ENCODE assay signal across 8 mouse cellular contexts in genomic region chr16:97610246-97610645, GRCm38 (mm10). TPM values are rescaled to one million over a fixed set of nuclear protein-coding genes. Genes with fewer than 3 reads are reported as not detected.
DNase-seq lines count a peak whose midpoint lies in the region; ATAC-seq lines count a peak whose summit lies in the region.

No protein-coding gene starts in this region.

- no peaks in the 10 kb centered on the region for H3K9me3 ChIP-seq in forebrain, embryonic 16.5 days (ENCODE audit: control insufficient read depth, low read length)
- H3K9me3 ChIP-seq in midbrain, embryonic 12.5 days = no peaks in the 10 kb centered on the region

- ATAC-seq in forebrain, embryonic 16.5 days = no peak
- ATAC-seq in midbrain, embryonic 12.5 days (ENCODE audit: low FRiP score, low read depth) = no peak

- no peaks in the 10 kb centered on the region for H3K36me3 ChIP-seq in forebrain, embryonic 16.5 days (ENCODE audit: control insufficient read depth, insufficient read depth)
- H3K36me3 ChIP-seq in midbrain, embryonic 12.5 days = no peaks in the 10 kb centered on the region

- peak overlapping the region; percentile 59 for H3K4me2 ChIP-seq in forebrain, embryonic 16.5 days (ENCODE audit: low read length)
- H3K4me2 ChIP-seq in midbrain, embryonic 12.5 days (replicated peaks) = peak overlapping the region; percentile 54

- peak; percentile 20 for DNase-seq in embryo, embryonic 9.5 days (ENCODE audit: extremely low spot score)
- DNase-seq in embryo, embryonic 10 days (ENCODE audit: low spot score) = no peak
- peak; percentile 49 to 67 for DNase-seq in kidney, postnatal 4 days
- DNase-seq in left cerebral cortex, adult 11 months (ENCODE audit: low spot score) = no peak
- no peak for DNase-seq in layer of hippocampus, postnatal 14 days (ENCODE audit: low spot score in 2 of 2)
- no peak for DNase-seq in retina, embryonic 14.5 days (ENCODE audit: low spot score)

- H3K27me3 ChIP-seq in forebrain, embryonic 16.5 days (replicated peaks; ENCODE audit: control insufficient read depth, insufficient read depth, low read length) = peaks cover 34% of the 10 kb centered on the region
- peaks cover 46% of the 10 kb centered on the region for H3K27me3 ChIP-seq in midbrain, embryonic 12.5 days

- 0 out of 2 replicates have a peak overlapping the region, but pooled peaks have one; percentile 8 for H3K9ac ChIP-seq in forebrain, embryonic 16.5 days (replicated peaks; ENCODE audit: low read depth, low read length)
- H3K9ac ChIP-seq in midbrain, embryonic 12.5 days (replicated peaks) = no peak overlapping the region

- 5% methylated on average over 20 of the region's 20 CpGs for WGBS in forebrain, embryonic 16.5 days
- WGBS in midbrain, embryonic 12.5 days = 4% methylated on average over 20 of the region's 20 CpGs

- no peak overlapping the region for H3K27ac ChIP-seq in forebrain, embryonic 16.5 days (ENCODE audit: low read length)
- H3K27ac ChIP-seq in midbrain, embryonic 12.5 days (replicated peaks) = no peak overlapping the region

- H3K4me1 ChIP-seq in forebrain, embryonic 16.5 days (replicated peaks; ENCODE audit: control insufficient read depth, insufficient read depth, low read length) = peaks cover 11% of the 10 kb centered on the region
- H3K4me1 ChIP-seq in midbrain, embryonic 12.5 days = peaks cover 14% of the 10 kb centered on the region

- H3K4me3 ChIP-seq in forebrain, embryonic 16.5 days (replicated peaks; ENCODE audit: low read length) = peak overlapping the region; percentile 36
- peak overlapping the region; percentile 32 for H3K4me3 ChIP-seq in midbrain, embryonic 12.5 days

RNA-seq across cellular contexts. Expression of gene Tmprss2, which starts 0.7 kb away (rescaled TPM):
- polyA plus RNA-seq in forebrain, embryonic 16.5 days (2015; fragmentation: Nextera tagmentation; extraction: Ambion mirVana) = 0.22 and 0.63 TPM in 2 replicates
- polyA plus RNA-seq in midbrain, embryonic 12.5 days (2016; fragmentation: Nextera tagmentation; extraction: Ambion mirVana) = 0.48 and 0.55 TPM in 2 replicates
- total RNA-seq in layer of hippocampus, postnatal 14 days (2021) = not detected

Comparison
In these comparisons a context has a peak if more than half of its experiments do, and no peak if none do; other contexts are left out.
1. DNase-seq: peak in embryo, embryonic 9.5 days (single experiment) and kidney, postnatal 4 days (2 of 2); none in embryo, embryonic 10 days (single experiment), left cerebral cortex, adult 11 months (single experiment), layer of hippocampus, postnatal 14 days (0 of 2) and retina, embryonic 14.5 days (single experiment).